In genomic region chr17:3452571-3453311, GRCm38 (mm10) we compare ENCODE assay signal across 30 mouse cellular contexts.
DNase-seq lines count a peak whose midpoint lies in the region; ATAC-seq lines count a peak whose summit lies in the region.
"Had no signal": no experiment of that assay in that cellular context is flagged by ENCODE, and none has a peak within 500 bp of the region (broad histone marks: within the 10 kb centered on the region; RNA-seq: fewer than 3 reads in every experiment).

No protein-coding gene starts in this region.

- 82% methylated on average over 12 of the region's 12 CpGs for WGBS in kidney, embryonic 16.5 days
- WGBS in midbrain, embryonic 11.5 days, result 89% methylated on average over 12 of the region's 12 CpGs
- 82% methylated on average over 12 of the region's 12 CpGs for whole genome bisulfite sequencing in midbrain, embryonic 15.5 days
- WGBS in forebrain, embryonic 14.5 days, result 85% methylated on average over 12 of the region's 12 CpGs

- H3K9ac ChIP-seq in kidney, embryonic 16.5 days (replicated peaks; ENCODE audit: low read length), result no peak overlapping the region
- H3K9ac ChIP-seq in midbrain, embryonic 11.5 days (ENCODE audit: low read length), result no peak overlapping the region
- no peak overlapping the region for H3K9ac ChIP-seq in midbrain, embryonic 15.5 days
- H3K9ac ChIP-seq in forebrain, embryonic 14.5 days (ENCODE audit: low read length), result no peak overlapping the region
- H3K9ac ChIP-seq: embryonic facial prominence, embryonic 15.5 days; forebrain, embryonic 13.5 days; neural tube, embryonic 13.5 days had no signal

- H3K36me3 ChIP-seq in kidney, embryonic 16.5 days (ENCODE audit: insufficient read depth, low read length), result no peaks in the 10 kb centered on the region
- no peaks in the 10 kb centered on the region for H3K36me3 ChIP-seq in midbrain, embryonic 11.5 days (ENCODE audit: control insufficient read depth, insufficient read depth, low read length)
- no peaks in the 10 kb centered on the region for H3K36me3 ChIP-seq in midbrain, embryonic 15.5 days (replicated peaks)
- peaks cover 7% of the 10 kb centered on the region; the same call in 1 of the 2 replicates for H3K36me3 ChIP-seq in forebrain, embryonic 14.5 days (ENCODE audit: control insufficient read depth, insufficient read depth, low read length)
- H3K36me3 ChIP-seq: hindbrain, embryonic 10.5 days; midbrain, embryonic 10.5 days had no signal

- H3K27me3 ChIP-seq in kidney, embryonic 16.5 days (ENCODE audit: insufficient read depth, low read length), result no peaks in the 10 kb centered on the region
- H3K27me3 ChIP-seq in midbrain, embryonic 11.5 days (ENCODE audit: control insufficient read depth, insufficient read depth, low read length), result no peaks in the 10 kb centered on the region
- H3K27me3 ChIP-seq in midbrain, embryonic 15.5 days (replicated peaks), result no peaks in the 10 kb centered on the region
- H3K27me3 ChIP-seq in forebrain, embryonic 14.5 days (replicated peaks; ENCODE audit: control insufficient read depth, insufficient read depth, low read length), result no peaks in the 10 kb centered on the region
- H3K27me3 ChIP-seq: embryonic facial prominence, embryonic 15.5 days; neural tube, embryonic 13.5 days had no signal

- no peak overlapping the region for H3K4me3 ChIP-seq in kidney, embryonic 16.5 days (ENCODE audit: low read length)
- H3K4me3 ChIP-seq in midbrain, embryonic 11.5 days (ENCODE audit: low read depth, low read length), result no peak overlapping the region
- no peak overlapping the region for H3K4me3 ChIP-seq in midbrain, embryonic 15.5 days
- no peak overlapping the region for H3K4me3 ChIP-seq in forebrain, embryonic 14.5 days (ENCODE audit: low read depth, low read length)
- H3K4me3 ChIP-seq: embryonic facial prominence, embryonic 10.5 days; embryonic facial prominence, embryonic 15.5 days; forebrain, embryonic 13.5 days; hindbrain, embryonic 10.5 days; midbrain, embryonic 10.5 days; neural tube, embryonic 13.5 days had no signal

- H3K4me1 ChIP-seq in kidney, embryonic 16.5 days (ENCODE audit: insufficient read depth, low read length), result peaks cover 5% of the 10 kb centered on the region; the same call in 1 of the 2 replicates
- H3K4me1 ChIP-seq in midbrain, embryonic 11.5 days (ENCODE audit: control insufficient read depth, insufficient read depth, low read length), result peaks cover 9% of the 10 kb centered on the region; the same call in 1 of the 2 replicates
- H3K4me1 ChIP-seq in midbrain, embryonic 15.5 days, result no peaks in the 10 kb centered on the region
- H3K4me1 ChIP-seq in forebrain, embryonic 14.5 days (ENCODE audit: control insufficient read depth, insufficient read depth, low read length), result no peaks in the 10 kb centered on the region
- H3K4me1 ChIP-seq: embryonic facial prominence, embryonic 15.5 days; forebrain, embryonic 13.5 days; neural tube, embryonic 13.5 days had no signal

- no peak for ATAC-seq in kidney, embryonic 16.5 days (ENCODE audit: low FRiP score, low TSS enrichment)
- no peak for ATAC-seq in midbrain, embryonic 11.5 days (ENCODE audit: low FRiP score)
- ATAC-seq in midbrain, embryonic 15.5 days (replicated peaks), result no peak
- ATAC-seq in monocyte, adult 5-6 weeks (replicated peaks; ENCODE audit: insufficient number of reproducible peaks, low FRiP score, low TSS enrichment, poor library complexity, severe bottlenecking), result peak; percentile 25
- ATAC-seq in forebrain, embryonic 14.5 days, result no peak
- ATAC-seq: CD4-positive, CD25-positive, alpha-beta regulatory T cell, adult 4 months; forebrain, embryonic 13.5 days; hindbrain, embryonic 16.5 days; lung, postnatal 0 days had no signal

- H3K4me2 ChIP-seq in kidney, embryonic 16.5 days (replicated peaks; ENCODE audit: low read depth, low read length), result no peak overlapping the region
- no peak overlapping the region for H3K4me2 ChIP-seq in midbrain, embryonic 11.5 days
- no peak overlapping the region for H3K4me2 ChIP-seq in midbrain, embryonic 15.5 days
- no peak overlapping the region for H3K4me2 ChIP-seq in forebrain, embryonic 14.5 days (ENCODE audit: low read length)
- H3K4me2 ChIP-seq: embryonic facial prominence, embryonic 15.5 days; forebrain, embryonic 13.5 days; neural tube, embryonic 13.5 days had no signal

- H3K9me3 ChIP-seq in kidney, embryonic 16.5 days (ENCODE audit: low read length), result no peaks in the 10 kb centered on the region
- H3K9me3 ChIP-seq in midbrain, embryonic 11.5 days (ENCODE audit: control insufficient read depth, low read length), result no peaks in the 10 kb centered on the region
- H3K9me3 ChIP-seq in midbrain, embryonic 15.5 days, result no peaks in the 10 kb centered on the region
- H3K9me3 ChIP-seq in forebrain, embryonic 14.5 days (replicated peaks; ENCODE audit: control insufficient read depth, low read length), result no peaks in the 10 kb centered on the region
- H3K9me3 ChIP-seq: embryonic facial prominence, embryonic 10.5 days; embryonic facial prominence, embryonic 15.5 days; forebrain, embryonic 13.5 days; hindbrain, embryonic 10.5 days; midbrain, embryonic 10.5 days; neural tube, embryonic 13.5 days had no signal

- DNase-seq in kidney, adult 9 months, result peak; percentile 31
- DNase-seq in midbrain, embryonic 11.5 days (ENCODE audit: low spot score, missing footprints), result peak; percentile 71
- DNase-seq in fat pad, adult 2 months (ENCODE audit: extremely low read depth, low read depth, low spot score), result peak; percentile 21
- no peak for DNase-seq in forebrain, embryonic 14.5 days (ENCODE audit: low spot score)
- no peak for DNase-seq in thymus, adult 18-20 months
- DNase-seq: adrenal gland, postnatal 25 days; cerebellum, adult 18-20 months; cerebellum, postnatal 10 days; gastrocnemius, postnatal 14 days; heart, adult 18-20 months; heart, postnatal 14 days; kidney, adult 18-20 months; kidney, postnatal 10 days; left cerebral cortex, postnatal 4 days; lung, adult 18-20 months; lung, postnatal 4 days; right cerebral cortex, postnatal 14 days; thymus, postnatal 25 days had no signal

- no peak overlapping the region for H3K27ac ChIP-seq in kidney, embryonic 16.5 days (ENCODE audit: low read length)
- H3K27ac ChIP-seq in midbrain, embryonic 11.5 days (ENCODE audit: low read depth, low read length), result no peak overlapping the region
- no peak overlapping the region for H3K27ac ChIP-seq in midbrain, embryonic 15.5 days
- no peak overlapping the region for H3K27ac ChIP-seq in forebrain, embryonic 14.5 days (ENCODE audit: low read depth, low read length)
- H3K27ac ChIP-seq: embryonic facial prominence, embryonic 10.5 days; embryonic facial prominence, embryonic 15.5 days; forebrain, embryonic 13.5 days; hindbrain, embryonic 10.5 days; midbrain, embryonic 10.5 days; neural tube, embryonic 13.5 days had no signal

Comparison
In these comparisons a context has a peak if more than half of its experiments do, and no peak if none do; other contexts are left out.
1. DNase-seq: peak in kidney, adult 9 months (single experiment), midbrain, embryonic 11.5 days (single experiment) and fat pad, adult 2 months (single experiment); none in forebrain, embryonic 14.5 days (single experiment) and thymus, adult 18-20 months (0 of 2).